Mouse (Mus musculus): ENCODE results near the gene Ift81.

GRCm38 (mm10) chr5:122516029-122516730 is 98.1 kb downstream of the Ift81 start:
- no peak for TF ChIP-seq CTCF (conservative IDR thresholded peaks at IDR 0.05; ENCODE audit: insufficient read depth, insufficient read length, low read depth, low read length)
- TF ChIP-seq POLR2A (IDR thresholded peaks at IDR 0.05; ENCODE audit: low read depth, low read length), result no peak

Measured in kidney, adult 2 months (tissue).